Mouse (Mus musculus): ENCODE results near the gene Olfr154. TPM values are rescaled to one million over a fixed set of nuclear protein-coding genes. Genes with fewer than 3 reads are reported as not detected.
"Not testable (repeated sequence)": the region's sequence is repeated elsewhere in the genome, so short reads cannot be mapped to it uniquely, and the experiment has no call there.

The Olfr154 gene
- not detected in 2 replicates for polyA plus RNA-seq (2012; ENCODE audit: insufficient read depth, insufficient read length, low replicate concordance, missing spikeins)

DNA sequence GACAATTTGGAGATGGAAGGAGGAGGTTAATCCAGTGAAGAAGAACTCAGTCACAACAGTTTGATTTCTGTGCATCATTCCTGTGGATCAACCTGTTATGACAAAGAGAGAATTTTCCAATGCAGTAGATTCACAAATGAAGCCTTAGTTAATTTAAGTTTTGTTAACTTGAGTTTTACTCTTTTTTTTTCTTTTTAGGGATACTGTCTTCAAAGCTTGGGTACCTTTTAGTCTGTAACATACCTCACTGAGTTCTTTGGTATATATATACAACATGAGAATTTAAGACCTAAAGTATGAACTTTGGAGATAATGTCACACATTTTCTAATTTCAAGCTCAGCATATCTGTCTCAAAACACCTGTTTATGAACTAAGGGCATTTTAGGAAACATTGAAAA is at the start of gene Olfr154:
Gene Olfr154 (minus strand): TSS at position 101 of the 400 bp plus-strand sequence.
- H3K4me1 ChIP-seq (ENCODE audit: control insufficient read depth, insufficient read depth, low read length); H3K4me3 ChIP-seq (ENCODE audit: insufficient read depth, low read depth, low read length); H3K27ac ChIP-seq (ENCODE audit: insufficient read depth, low read depth, low read length): not testable (repeated sequence)

DNA sequence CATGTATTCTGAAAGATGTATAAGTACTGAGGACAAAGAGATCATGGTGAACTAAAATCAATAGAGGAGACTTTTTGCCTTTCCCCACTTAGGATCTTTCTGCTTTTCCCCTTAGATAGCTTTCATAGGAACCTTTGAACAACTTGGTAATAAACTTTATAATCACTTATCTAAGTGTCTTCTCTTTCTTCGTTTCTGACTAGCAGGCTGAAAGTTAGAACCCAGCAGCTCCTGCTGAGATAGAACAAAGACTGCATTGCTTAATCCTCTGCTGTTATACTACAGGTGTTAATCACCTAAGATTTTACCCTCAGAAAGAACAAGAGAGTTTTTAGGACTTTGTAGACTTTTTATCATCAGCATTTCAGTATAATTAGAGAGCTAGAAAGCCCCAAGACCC is 46.9 kb upstream of the Olfr154 start:
- 15% methylated on average over 1 of the region's 1 CpGs for WGBS
- Histone ChIP-seq H3K4me1 (ENCODE audit: control insufficient read depth, insufficient read depth, low read length) (no peaks in the 10 kb centered on the region), H3K4me3 (ENCODE audit: insufficient read depth, low read depth, low read length) (no peak overlapping the region), H3K27ac (ENCODE audit: insufficient read depth, low read depth, low read length) (no peak overlapping the region)
- no peak for TF ChIP-seq POLR2A (IDR thresholded peaks at IDR 0.05; ENCODE audit: insufficient read depth, low read depth, low read length)
- TF ChIP-seq CTCF (IDR thresholded peaks at IDR 0.05; ENCODE audit: insufficient read depth, low read depth, low read length): no peak

DNA sequence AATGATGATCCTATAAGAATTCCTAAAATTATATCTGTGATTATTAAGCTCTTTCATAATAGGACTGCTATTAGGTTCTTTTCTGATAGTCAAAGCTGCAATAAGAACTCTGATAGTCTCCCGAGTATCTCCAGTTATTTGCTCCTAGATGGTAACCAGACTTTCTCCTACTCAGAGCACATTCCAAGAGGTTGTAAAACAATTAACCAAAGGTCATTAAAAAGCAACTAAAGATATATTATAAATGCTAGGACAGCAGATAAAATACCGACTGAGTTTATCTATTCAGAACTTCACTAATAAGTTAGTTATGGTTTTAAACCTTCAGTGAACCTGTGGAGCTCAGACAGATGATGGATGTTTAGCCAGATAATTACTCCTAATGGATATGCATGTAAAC is 46.4 kb upstream of the Olfr154 start:
- H3K4me1 ChIP-seq (ENCODE audit: control insufficient read depth, insufficient read depth, low read length); H3K4me3 ChIP-seq (ENCODE audit: insufficient read depth, low read depth, low read length); H3K27ac ChIP-seq (ENCODE audit: insufficient read depth, low read depth, low read length): not testable (repeated sequence)
- 75% methylated on average over 2 of the region's 2 CpGs for WGBS

DNA sequence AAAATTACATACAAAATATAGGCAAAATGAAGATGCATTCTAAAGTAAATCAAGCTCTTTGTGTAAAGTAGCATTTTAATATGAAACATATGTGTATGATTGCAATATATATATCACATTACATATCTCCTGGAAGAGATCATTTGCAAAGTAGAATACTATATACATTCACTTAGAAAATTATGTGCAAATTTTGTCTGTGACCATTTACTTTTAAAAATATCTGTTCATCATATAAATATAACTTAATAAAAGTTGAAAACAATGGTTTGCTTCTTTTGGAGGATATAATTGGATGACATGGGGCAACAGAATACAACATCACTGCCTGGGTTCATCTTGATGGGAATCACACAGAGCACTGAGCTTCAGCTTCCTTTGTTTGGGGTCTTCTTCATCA is 24.9 kb upstream of the Olfr154 start, which contains the start of gene Olfr1008:
Gene Olfr1008 (plus strand): TSS at position 301 of the 400 bp plus-strand sequence.
- TF ChIP-seq POLR2A (IDR thresholded peaks at IDR 0.05; ENCODE audit: insufficient read depth, low read depth, low read length) (no peak), CTCF (IDR thresholded peaks at IDR 0.05; ENCODE audit: insufficient read depth, low read depth, low read length) (no peak)
- H3K4me3 ChIP-seq (ENCODE audit: insufficient read depth, low read depth, low read length): no peak within 1 kb of the TSS
- no peak within 1 kb of the TSS for H3K27ac ChIP-seq (ENCODE audit: insufficient read depth, low read depth, low read length)
- no peaks in the 10 kb centered on the region for H3K4me1 ChIP-seq (ENCODE audit: control insufficient read depth, insufficient read depth, low read length)

DNA sequence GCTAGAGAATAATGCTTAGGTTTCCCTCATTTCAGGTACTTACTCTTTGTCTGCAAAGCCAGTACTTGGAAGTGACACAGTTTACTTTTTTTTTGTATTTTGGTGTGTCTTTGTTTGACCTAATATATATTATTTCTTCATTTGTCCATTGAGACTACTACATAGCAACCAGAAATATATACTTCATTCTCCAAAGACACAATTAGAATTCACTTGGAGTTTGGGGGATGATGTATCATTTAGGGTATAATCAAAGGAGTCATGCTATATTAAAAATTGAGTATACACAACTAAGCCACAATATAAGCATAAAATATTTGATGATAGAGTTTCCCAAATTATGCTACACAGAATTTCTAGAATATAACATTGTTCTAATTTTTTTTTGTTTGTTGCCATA is 14.4 kb upstream of the Olfr154 start, which contains the start of gene Olfr1006:
Gene Olfr1006 (minus strand): TSS at position 101 of the 400 bp plus-strand sequence.
- no peak within 1 kb of the TSS for H3K4me3 ChIP-seq (ENCODE audit: insufficient read depth, low read depth, low read length)
- no peaks in the 10 kb centered on the region for H3K4me1 ChIP-seq (ENCODE audit: control insufficient read depth, insufficient read depth, low read length)
- H3K27ac ChIP-seq (ENCODE audit: insufficient read depth, low read depth, low read length): no peak within 1 kb of the TSS
- no peak for TF ChIP-seq POLR2A (IDR thresholded peaks at IDR 0.05; ENCODE audit: insufficient read depth, low read depth, low read length)
- TF ChIP-seq CTCF (IDR thresholded peaks at IDR 0.05; ENCODE audit: insufficient read depth, low read depth, low read length): no peak

DNA sequence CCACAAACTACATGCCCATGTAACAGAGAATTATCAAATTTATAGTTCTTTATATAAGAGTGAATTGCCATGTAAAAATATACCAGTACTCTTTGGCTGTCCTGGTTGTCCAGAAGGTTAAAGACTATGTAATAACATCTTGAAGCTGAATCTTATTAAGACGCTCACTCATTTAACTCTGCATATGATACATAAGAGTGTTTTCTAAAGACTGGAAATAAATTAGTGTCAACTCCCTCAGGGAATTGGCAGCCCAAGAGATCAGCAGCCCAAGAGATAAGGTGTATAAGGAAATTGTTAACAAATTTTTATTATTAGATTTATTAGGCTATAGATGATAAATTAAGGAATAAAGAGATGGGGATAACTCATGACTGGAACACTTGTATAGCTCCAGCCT is 13.7 kb downstream of the Olfr154 start, which contains the start of gene Olfr1002:
Gene Olfr1002 (minus strand): TSS at position 101 of the 400 bp plus-strand sequence.
- Histone ChIP-seq H3K27ac (ENCODE audit: insufficient read depth, low read depth, low read length) (no peak within 1 kb of the TSS), H3K4me1 (ENCODE audit: control insufficient read depth, insufficient read depth, low read length) (no peaks in the 10 kb centered on the region), H3K4me3 (ENCODE audit: insufficient read depth, low read depth, low read length) (no peak within 1 kb of the TSS)
- TF ChIP-seq POLR2A (IDR thresholded peaks at IDR 0.05; ENCODE audit: insufficient read depth, low read depth, low read length) (no peak), CTCF (IDR thresholded peaks at IDR 0.05; ENCODE audit: insufficient read depth, low read depth, low read length) (no peak)
- WGBS: 94% methylated on average over 1 of the region's 1 CpGs

Other genes with a start within 250 kb of the Olfr154 start
- not detected in 2 replicates for gene Olfr993, start 249.6 kb downstream of the Olfr154 start, polyA plus RNA-seq (2012; ENCODE audit: insufficient read depth, insufficient read length, low replicate concordance, missing spikeins)
- not detected in 2 replicates for gene Olfr994, start 228.0 kb downstream of the Olfr154 start, polyA plus RNA-seq (2012; ENCODE audit: insufficient read depth, insufficient read length, low replicate concordance, missing spikeins)
- not detected in 2 replicates for gene Olfr995, start 220.8 kb downstream of the Olfr154 start, polyA plus RNA-seq (2012; ENCODE audit: insufficient read depth, insufficient read length, low replicate concordance, missing spikeins)
- gene 4833423E24Rik, start 145.4 kb downstream of the Olfr154 start, polyA plus RNA-seq (2012; ENCODE audit: insufficient read depth, insufficient read length, low replicate concordance, missing spikeins): not detected in 2 replicates
- not detected in 2 replicates for gene Olfr996, start 85.2 kb downstream of the Olfr154 start, polyA plus RNA-seq (2012; ENCODE audit: insufficient read depth, insufficient read length, low replicate concordance, missing spikeins)
- not detected in 2 replicates for gene Olfr998, start 75.5 kb downstream of the Olfr154 start, polyA plus RNA-seq (2012; ENCODE audit: insufficient read depth, insufficient read length, low replicate concordance, missing spikeins)
- not detected in 2 replicates for gene Olfr1000, start 52.6 kb downstream of the Olfr154 start, polyA plus RNA-seq (2012; ENCODE audit: insufficient read depth, insufficient read length, low replicate concordance, missing spikeins)
- gene Olfr1002, start 13.8 kb downstream of the Olfr154 start, polyA plus RNA-seq (2012; ENCODE audit: insufficient read depth, insufficient read length, low replicate concordance, missing spikeins): not detected in 2 replicates
- not detected in 2 replicates for gene Olfr1006, start 14.3 kb upstream of the Olfr154 start, polyA plus RNA-seq (2012; ENCODE audit: insufficient read depth, insufficient read length, low replicate concordance, missing spikeins)
- not detected in 2 replicates for gene Olfr1008, start 25.0 kb upstream of the Olfr154 start, polyA plus RNA-seq (2012; ENCODE audit: insufficient read depth, insufficient read length, low replicate concordance, missing spikeins)
- gene Olfr1009, start 51.0 kb upstream of the Olfr154 start, polyA plus RNA-seq (2012; ENCODE audit: insufficient read depth, insufficient read length, low replicate concordance, missing spikeins): not detected in 2 replicates
- not detected in 2 replicates for gene Olfr1012, start 98.3 kb upstream of the Olfr154 start, polyA plus RNA-seq (2012; ENCODE audit: insufficient read depth, insufficient read length, low replicate concordance, missing spikeins)
- not detected in 2 replicates for gene Olfr1013, start 102.6 kb upstream of the Olfr154 start, polyA plus RNA-seq (2012; ENCODE audit: insufficient read depth, insufficient read length, low replicate concordance, missing spikeins)
- gene Olfr1014, start 108.3 kb upstream of the Olfr154 start, polyA plus RNA-seq (2012; ENCODE audit: insufficient read depth, insufficient read length, low replicate concordance, missing spikeins): not detected in 2 replicates
- not detected in 2 replicates for gene Olfr1015, start 117.6 kb upstream of the Olfr154 start, polyA plus RNA-seq (2012; ENCODE audit: insufficient read depth, insufficient read length, low replicate concordance, missing spikeins)
- not detected in 2 replicates for gene Olfr1016, start 138.1 kb upstream of the Olfr154 start, polyA plus RNA-seq (2012; ENCODE audit: insufficient read depth, insufficient read length, low replicate concordance, missing spikeins)
- not detected in 2 replicates for gene Olfr1018, start 154.0 kb upstream of the Olfr154 start, polyA plus RNA-seq (2012; ENCODE audit: insufficient read depth, insufficient read length, low replicate concordance, missing spikeins)
- not detected in 2 replicates for gene Olfr1019, start 181.0 kb upstream of the Olfr154 start, polyA plus RNA-seq (2012; ENCODE audit: insufficient read depth, insufficient read length, low replicate concordance, missing spikeins)
- gene Olfr1020, start 182.6 kb upstream of the Olfr154 start, polyA plus RNA-seq (2012; ENCODE audit: insufficient read depth, insufficient read length, low replicate concordance, missing spikeins): not detected in 2 replicates
- not detected in 2 replicates for gene Olfr1022, start 204.1 kb upstream of the Olfr154 start, polyA plus RNA-seq (2012; ENCODE audit: insufficient read depth, insufficient read length, low replicate concordance, missing spikeins)
- gene Olfr1023, start 221.2 kb upstream of the Olfr154 start, polyA plus RNA-seq (2012; ENCODE audit: insufficient read depth, insufficient read length, low replicate concordance, missing spikeins): not detected in 2 replicates
- gene Olfr1024, start 240.6 kb upstream of the Olfr154 start, polyA plus RNA-seq (2012; ENCODE audit: insufficient read depth, insufficient read length, low replicate concordance, missing spikeins): not detected in 2 replicates